Mouse (Mus musculus) megakaryocyte, embryonic 14.5 days (primary cell): ENCODE results near the gene Ugt1a6a.
"Not testable (repeated sequence)": the region's sequence is repeated elsewhere in the genome, so short reads cannot be mapped to it uniquely, and the experiment has no call there.

ENCODE experiments used
- FLI1 ChIP-seq: IDR thresholded peaks from 2 replicates; pipeline ENCODE4 v1.6.1; 2012; ENCODE audit warnings: low read length, inconsistent platforms, mixed read lengths
- GATA1 ChIP-seq: IDR thresholded peaks from 3 replicates; pipeline ENCODE4 v1.6.1; 2012; ENCODE audit warnings: mixed read lengths, low read length, inconsistent platforms, borderline replicate concordance

GRCm38 (mm10) chr1:88129091-88129490 is 5.5 kb upstream of the Ugt1a6a start:
- not testable (repeated sequence) for TF ChIP-seq GATA1, FLI1
